Mouse (Mus musculus) kidney, adult 9 months (tissue): ENCODE results near the gene Kera.

Experiments
- DNase-seq: peaks from one replicate; pipeline ENCODE4 v3.0.0; 2022

The Kera gene

GRCm38 (mm10) chr10:97606579-97606978 is at the start of gene Kera:
TSS of gene Kera (plus strand) at chr10:97606879.
- DNase-seq: no peak

GRCm38 (mm10) chr10:97564957-97565856 is 41.5 kb upstream of the Kera start, which contains the start of gene Lum:
TSS of gene Lum (plus strand) at chr10:97565128.
- no peak for DNase-seq

DNA sequence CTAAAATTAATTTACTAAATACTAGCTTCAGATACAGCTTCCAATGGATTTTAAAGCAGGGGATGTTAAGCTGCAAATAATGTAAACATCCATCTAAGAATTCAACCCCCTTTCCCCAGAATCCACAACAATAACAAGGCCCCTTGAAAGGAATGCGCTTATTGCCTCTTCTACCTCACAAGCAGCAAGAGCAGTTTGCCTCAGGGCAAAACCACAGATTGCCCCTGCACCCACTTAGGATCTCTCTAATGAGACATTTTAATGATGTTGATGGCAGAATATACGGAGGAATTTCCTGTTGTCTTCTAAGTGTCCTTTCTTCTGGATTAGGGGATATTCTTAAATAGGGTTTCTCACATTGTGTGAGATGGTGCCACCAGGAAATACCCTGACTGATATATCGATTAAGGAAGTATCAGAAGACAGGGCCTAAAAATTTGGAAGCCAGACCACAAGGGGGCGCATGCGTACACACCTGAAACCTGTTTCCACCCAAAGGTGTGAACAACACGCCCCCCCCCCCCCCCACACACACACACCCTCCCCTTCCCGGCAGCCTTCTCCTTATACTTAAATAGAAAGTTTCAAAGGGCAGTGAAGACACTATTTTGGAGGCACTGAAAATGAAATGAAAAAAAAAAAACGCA is 39.1 kb upstream of the Kera start:
- peak; percentile 14 for DNase-seq

DNA sequence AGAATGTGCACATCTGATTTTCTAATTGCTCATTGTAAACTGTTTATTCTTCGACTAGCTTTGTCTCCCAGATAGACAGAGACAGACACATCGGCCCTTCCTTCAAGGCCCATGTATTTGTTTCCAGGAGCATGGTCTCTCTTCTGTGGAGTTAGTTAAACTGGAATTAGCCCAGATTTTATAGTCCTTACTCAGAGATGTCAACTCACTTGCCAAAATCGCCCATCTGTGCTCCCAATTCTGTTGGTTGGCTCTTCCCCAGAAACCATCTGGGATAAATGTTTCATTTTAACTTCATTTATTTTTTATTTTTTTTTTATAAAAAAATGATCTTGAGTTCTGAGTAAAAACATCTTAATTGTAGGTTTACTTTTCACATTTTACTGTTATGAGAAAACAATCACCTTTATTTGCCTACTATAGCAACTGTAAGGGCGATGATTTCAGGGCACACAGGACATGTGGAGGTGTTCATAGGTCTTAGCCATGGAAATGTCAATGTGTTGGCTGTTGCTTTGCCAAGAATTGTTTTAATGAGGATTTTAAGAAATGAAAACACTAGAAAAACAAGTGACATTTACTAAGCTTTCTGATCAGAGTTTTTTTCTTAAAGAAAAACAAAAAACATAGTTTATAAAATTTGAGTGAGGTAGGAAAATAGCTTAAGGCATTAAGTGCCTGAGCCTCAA is 24.0 kb upstream of the Kera start:
- DNase-seq: no peak

DNA sequence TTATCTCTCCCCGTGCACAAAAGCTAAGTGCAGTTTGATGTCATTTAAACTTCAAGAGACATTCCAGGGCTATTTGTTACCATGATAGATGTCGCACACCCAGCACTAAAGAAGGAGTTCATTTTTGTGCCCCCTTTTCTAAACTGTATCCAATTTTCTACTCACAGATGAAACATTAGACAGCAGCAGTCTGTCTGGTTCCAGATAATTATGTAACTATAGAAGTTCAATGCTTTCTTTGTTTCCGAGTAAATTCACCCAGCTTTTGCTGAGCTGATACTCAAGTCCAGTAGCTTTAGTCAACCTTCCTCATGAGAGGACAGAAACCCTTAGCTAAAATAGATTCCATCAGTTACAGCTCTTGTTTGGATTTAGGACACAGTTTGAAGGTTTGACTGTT is 22.5 kb upstream of the Kera start:
- no peak for DNase-seq

DNA sequence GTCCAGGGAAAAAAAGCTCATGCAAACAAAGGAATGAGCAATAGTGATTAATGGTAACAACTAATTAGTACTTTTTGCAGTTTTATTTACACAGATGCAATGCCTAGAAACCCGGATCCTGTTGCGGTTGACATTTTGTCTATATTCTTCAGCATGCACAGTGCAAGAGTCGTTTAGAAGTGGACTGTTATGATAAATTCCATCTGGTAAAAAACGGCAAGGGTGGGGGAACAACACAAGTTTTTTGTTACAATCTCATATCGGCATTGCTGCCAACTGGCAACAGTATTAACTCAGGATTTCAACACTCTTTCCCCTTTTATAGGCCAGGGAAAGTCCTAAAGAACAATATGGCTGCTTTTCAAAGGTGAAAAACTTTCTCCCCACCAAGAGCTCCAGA is 19.5 kb upstream of the Kera start:
- DNase-seq: no peak

DNA sequence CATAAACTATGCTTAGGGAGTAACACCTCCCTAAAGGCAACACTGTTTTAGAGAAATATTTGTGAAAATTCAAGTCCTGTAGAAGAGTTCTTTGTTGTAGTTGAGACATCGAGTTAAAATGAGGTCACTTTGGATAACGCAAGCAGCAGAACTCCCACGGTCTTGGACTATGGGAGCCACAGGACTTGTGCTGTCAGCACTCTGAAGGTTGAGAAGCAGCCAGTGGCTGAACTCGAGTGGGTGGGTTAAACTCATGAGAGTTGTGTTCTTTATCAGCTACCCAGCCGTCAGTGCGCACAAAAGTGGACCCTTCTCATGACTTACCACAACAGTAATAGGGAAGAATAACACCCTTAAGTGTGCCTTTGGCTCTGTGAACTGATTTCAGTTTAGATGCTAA is 17.1 kb upstream of the Kera start:
- DNase-seq: no peak

- DNase-seq: no peak
These were observed 15.6 kb upstream of the Kera start for GRCm38 (mm10) chr10:97591036-97591435.

- no peak for DNase-seq
These were observed 15.0 kb upstream of the Kera start for GRCm38 (mm10) chr10:97591685-97592084.

DNA sequence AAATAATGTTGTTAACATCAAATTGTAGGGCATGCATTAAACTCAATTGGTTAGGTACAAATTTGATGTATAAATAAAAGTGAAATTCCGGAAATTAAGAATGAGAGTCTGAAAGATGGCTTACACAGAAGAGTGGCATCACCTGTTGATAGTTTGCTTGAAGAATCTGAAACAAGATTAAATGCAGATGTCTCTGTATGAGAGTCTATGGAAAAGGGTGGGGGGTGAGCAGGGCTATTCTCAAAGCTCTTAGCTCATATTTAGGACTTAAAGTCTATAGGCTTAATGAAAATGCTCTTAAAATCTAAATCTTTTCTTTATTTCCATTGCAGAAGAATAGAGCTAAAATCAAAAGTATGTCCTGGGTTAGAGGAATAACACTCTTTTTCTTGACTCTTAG is 11.0 kb upstream of the Kera start:
- DNase-seq: no peak

GRCm38 (mm10) chr10:97601744-97602143 is 4.9 kb upstream of the Kera start:
- DNase-seq: no peak

DNA sequence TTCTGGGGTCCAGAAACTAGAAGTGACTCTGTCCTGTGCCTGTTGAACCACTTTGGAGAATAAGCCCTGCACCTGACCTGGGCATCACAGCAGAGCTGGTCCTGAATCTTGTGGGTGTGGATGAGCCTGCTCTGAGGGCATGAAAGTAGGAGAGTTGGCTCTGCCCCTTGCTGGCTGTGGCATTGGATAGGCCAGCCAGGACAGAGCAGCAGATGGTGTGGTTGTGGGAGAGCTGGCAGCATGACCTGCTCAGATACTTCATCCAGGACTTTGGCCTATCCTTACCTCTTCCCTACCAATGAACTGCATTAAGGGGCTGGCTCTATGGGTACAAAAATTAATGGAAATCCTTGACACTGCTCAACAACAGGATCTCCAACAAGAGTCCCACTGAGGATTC is 3.4 kb upstream of the Kera start:
- no peak for DNase-seq

DNA sequence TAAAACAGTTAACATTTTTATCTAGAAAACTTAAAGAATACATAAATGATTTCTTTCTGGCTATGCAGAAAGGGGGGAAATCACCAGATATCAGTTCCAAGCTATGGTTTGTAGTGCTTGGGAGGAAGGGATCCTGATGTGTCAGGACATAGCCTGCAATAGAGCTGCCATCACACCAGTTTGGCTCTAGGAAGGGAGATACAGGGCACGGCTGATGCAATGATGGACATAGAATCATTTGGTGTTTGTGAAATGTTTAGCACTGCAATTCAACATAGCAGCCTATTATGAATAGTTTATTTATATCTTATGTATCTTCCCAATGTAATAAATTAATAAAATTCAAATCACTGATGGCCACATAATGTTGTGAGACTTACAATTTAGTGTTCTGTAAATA is 15.6 kb downstream of the Kera start:
- DNase-seq: no peak

- no peak for DNase-seq
These were observed 17.7 kb downstream of the Kera start for GRCm38 (mm10) chr10:97624381-97624780.

- no peak for DNase-seq
These were observed 18.4 kb downstream of the Kera start for GRCm38 (mm10) chr10:97625116-97625515.

DNA sequence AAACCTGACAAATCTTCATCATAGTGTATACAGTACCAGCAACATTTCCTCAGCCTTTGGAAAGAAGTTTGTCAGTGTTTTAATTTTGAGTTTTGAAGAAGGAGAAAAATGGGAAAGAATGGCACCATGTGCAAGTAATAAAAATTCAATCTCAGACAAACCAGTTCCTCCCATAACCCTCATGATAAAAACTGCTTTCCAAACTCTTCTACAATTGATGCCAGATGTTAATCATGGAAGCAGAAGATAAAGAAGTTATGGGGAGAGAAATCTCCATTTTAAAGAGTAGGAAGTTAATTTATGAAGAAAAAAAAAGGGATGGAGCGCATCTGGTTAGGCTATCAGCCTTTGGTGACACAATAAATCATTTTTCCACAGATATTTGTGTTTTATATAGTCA is 19.9 kb downstream of the Kera start:
- DNase-seq: no peak

GRCm38 (mm10) chr10:97631061-97631460 is 24.4 kb downstream of the Kera start:
- DNase-seq: no peak

DNA sequence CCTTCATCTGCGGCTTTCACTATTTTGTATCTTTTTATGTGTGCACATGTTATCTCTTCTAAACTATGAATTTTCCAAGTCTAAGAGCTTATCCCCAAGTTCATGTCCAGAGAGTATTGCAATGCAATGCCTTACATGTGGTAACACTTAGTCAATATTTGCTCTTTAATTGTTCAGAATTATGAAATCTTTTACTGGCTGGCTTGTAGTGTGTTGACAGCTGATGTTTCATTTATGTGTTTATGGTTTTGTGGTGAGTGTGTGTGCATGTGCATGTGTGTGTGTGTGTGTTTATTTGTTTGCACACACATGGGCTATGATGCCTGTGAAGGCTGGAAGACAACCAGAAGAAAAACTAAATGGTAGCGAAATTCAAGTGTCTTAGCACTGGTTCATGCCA is 35.2 kb downstream of the Kera start:
- no peak for DNase-seq

GRCm38 (mm10) chr10:97643768-97644167 is 37.1 kb downstream of the Kera start, which contains the start of gene Epyc:
TSS of gene Epyc (plus strand) at chr10:97644068.
- no peak for DNase-seq

DNA sequence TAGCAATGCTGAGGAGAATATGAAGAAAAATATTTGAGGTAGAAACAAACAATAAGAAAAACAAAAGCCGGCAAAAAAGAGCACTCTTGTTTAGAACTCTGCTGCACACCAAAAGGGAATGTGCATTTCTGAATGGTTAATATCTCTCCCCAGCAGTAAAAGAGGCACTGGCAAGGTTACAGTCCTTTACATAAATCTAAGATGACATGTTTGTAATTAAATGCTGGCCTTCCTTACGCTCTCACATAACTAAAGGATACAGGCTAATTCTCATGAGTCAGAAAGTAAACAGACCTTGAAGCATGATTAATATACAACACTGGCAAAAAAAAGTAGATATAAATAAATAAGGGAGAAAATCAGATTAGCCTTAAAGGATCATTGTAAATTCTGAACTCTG is 43.7 kb downstream of the Kera start:
- DNase-seq: no peak

GRCm38 (mm10) chr10:97659489-97659888 is 52.8 kb downstream of the Kera start:
- no peak for DNase-seq
